Comparison of ENCODE assay signal across 8 mouse cellular contexts in the genomic region with DNA sequence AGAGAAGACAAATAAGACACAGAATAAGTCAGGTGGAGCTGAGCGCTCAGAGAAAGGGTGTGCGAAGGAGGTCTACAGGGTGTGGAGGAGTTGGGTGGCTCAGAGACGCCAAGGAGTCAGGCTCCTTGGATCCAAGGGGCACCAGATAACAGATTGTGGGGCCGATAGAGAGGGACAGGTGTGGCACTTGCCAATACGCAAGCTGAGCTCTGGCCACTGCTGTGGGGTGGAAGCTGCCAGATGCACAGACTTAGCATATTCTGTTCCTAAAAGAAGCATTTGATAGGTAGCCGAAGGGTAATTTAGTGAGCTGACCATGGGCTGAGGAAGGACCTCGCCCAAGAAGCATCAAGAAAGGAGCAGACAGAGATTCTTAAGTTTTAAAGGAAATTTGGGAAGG.
"Had no signal": no experiment of that assay in that cellular context is flagged by ENCODE, and none has a peak within 500 bp of the region (broad histone marks: within the 10 kb centered on the region; RNA-seq: fewer than 3 reads in every experiment).

No protein-coding gene starts in this region.

- DNase-seq: liver, postnatal 0 days; lung, adult 2 months; lung, postnatal 14 days; lung, postnatal 36 days; right cerebral cortex, postnatal 14 days; thymus, adult 2 months; thymus, postnatal 25 days; thymus, postnatal 4 days had no signal
